Mouse (Mus musculus): ENCODE measurements around the gene Grap2. TPM values are rescaled to one million over a fixed set of nuclear protein-coding genes. Genes with fewer than 3 reads are reported as not detected.

Grap2 gene
- total and polyA plus RNA-seq, 3 experiments: 0.62 to 5.1 TPM; not detected in 1

GRCm38 (mm10) chr15:80590641-80591040 is 18.2 kb downstream of the Grap2 start:
- TF ChIP-seq EP300 (IDR thresholded peaks at IDR 0.05; ENCODE audit: low read depth in 1 of 2, low read length in 2 of 2) (no peak), MYC (IDR thresholded peaks at IDR 0.05; ENCODE audit: low read depth, low read length) (no peak), CHD2 (IDR thresholded peaks at IDR 0.05; ENCODE audit: low read length) (no peak)
- Histone ChIP-seq H3K36me3 (ENCODE audit: control insufficient read depth in 1 of 2, insufficient read depth in 2 of 2, low read length in 2 of 2) (no peaks in the 10 kb centered on the region), H3K4me3 (ENCODE audit: control insufficient read depth in 1 of 2, insufficient read depth in 1 of 2, low read depth in 2 of 2, low read length in 2 of 2) (no peak overlapping the region), H3K9me3 (replicated peaks; ENCODE audit: insufficient read depth, low read length) (no peaks in the 10 kb centered on the region), H3K9ac (ENCODE audit: control insufficient read depth, low read depth, low read length, poor library complexity, severe bottlenecking) (no peak overlapping the region), H3K27me3 (ENCODE audit: control insufficient read depth in 1 of 2, insufficient read depth in 2 of 2, low read length in 2 of 2) (peaks cover 12 to 13% of the 10 kb centered on the region in 2 experiments), H3K27ac (ENCODE audit: control insufficient read depth, low read depth, low read length) (no peak overlapping the region), H3K79me2 (ENCODE audit: control insufficient read depth, insufficient read depth, low read length, poor library complexity) (no peaks in the 10 kb centered on the region), H3K4me1 (ENCODE audit: control insufficient read depth in 1 of 2, insufficient read depth in 2 of 2, low read length in 2 of 2) (no peaks in the 10 kb centered on the region)
- no peak for DNase-seq (ENCODE audit: low read depth, low spot score)

DNA sequence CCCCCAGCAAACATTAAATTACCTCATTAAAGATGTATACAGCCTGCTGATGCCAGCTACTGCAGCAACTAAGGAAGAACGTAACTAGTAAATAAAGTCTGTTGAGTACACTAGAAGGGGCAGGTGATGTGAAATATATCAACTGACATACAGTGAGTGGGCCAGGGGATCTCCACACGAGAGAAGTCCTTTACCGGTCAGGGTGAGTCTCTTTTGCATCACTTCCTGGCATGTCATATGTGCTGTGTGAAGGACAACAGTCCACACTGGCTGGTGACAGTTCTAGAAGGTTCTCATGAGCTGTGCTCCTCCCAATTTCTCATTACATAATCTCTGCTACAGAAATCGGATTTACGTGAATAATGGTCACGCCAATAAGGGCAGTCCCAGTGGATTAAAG is 20.3 kb downstream of the Grap2 start:
- no peak for TF ChIP-seq ELF1 (IDR thresholded peaks at IDR 0.05; ENCODE audit: low read depth, low read length)
- no peak for TF ChIP-seq GABPA (IDR thresholded peaks at IDR 0.05; ENCODE audit: low read depth, low read length)
- no peak for TF ChIP-seq USF2 (IDR thresholded peaks at IDR 0.05; ENCODE audit: borderline replicate concordance in 1 of 2, insufficient read depth in 1 of 2, low read depth in 1 of 2, low read length in 2 of 2)
- TF ChIP-seq ZKSCAN1 (IDR thresholded peaks at IDR 0.05; ENCODE audit: low read depth, low read length): no peak
- no peak for TF ChIP-seq E2F4 (IDR thresholded peaks at IDR 0.05; ENCODE audit: borderline replicate concordance, low read depth, low read length)
- TF ChIP-seq SMC3 (IDR thresholded peaks at IDR 0.05; ENCODE audit: low read depth, low read length): no peak
- no peak for TF ChIP-seq MAFK (IDR thresholded peaks at IDR 0.05; ENCODE audit: borderline replicate concordance, low read depth, low read length)
- no peak for TF ChIP-seq POLR2AphosphoS5 (IDR thresholded peaks at IDR 0.05; ENCODE audit: borderline replicate concordance, low read depth, low read length)
- no peak for TF ChIP-seq RAD21 (IDR thresholded peaks at IDR 0.05; ENCODE audit: low read depth, low read length)
- Histone ChIP-seq H3K79me2 (ENCODE audit: control insufficient read depth, insufficient read depth, low read length, poor library complexity) (no peaks in the 10 kb centered on the region), H3K27me3 (ENCODE audit: control insufficient read depth in 1 of 2, insufficient read depth in 2 of 2, low read length in 2 of 2) (peaks cover 10 to 13% of the 10 kb centered on the region in 2 experiments), H3K4me3 (ENCODE audit: control insufficient read depth in 1 of 2, insufficient read depth in 1 of 2, low read depth in 2 of 2, low read length in 2 of 2) (no peak overlapping the region), H3K27ac (ENCODE audit: control insufficient read depth, low read depth, low read length) (no peak overlapping the region), H3K4me1 (ENCODE audit: control insufficient read depth in 1 of 2, insufficient read depth in 2 of 2, low read length in 2 of 2) (no peaks in the 10 kb centered on the region), H3K9ac (ENCODE audit: control insufficient read depth, low read depth, low read length, poor library complexity, severe bottlenecking) (no peak overlapping the region), H3K36me3 (ENCODE audit: control insufficient read depth in 1 of 2, insufficient read depth in 2 of 2, low read length in 2 of 2) (no peaks in the 10 kb centered on the region), H3K9me3 (replicated peaks; ENCODE audit: insufficient read depth, low read length) (no peaks in the 10 kb centered on the region)
- no peak for DNase-seq (ENCODE audit: low read depth, low spot score)

- TF ChIP-seq MYB (IDR thresholded peaks at IDR 0.05; ENCODE audit: low read depth, low read length) (no peak), EP300 (IDR thresholded peaks at IDR 0.05; ENCODE audit: low read depth in 1 of 2, low read length in 2 of 2) (no peak), GATA1 (IDR thresholded peaks at IDR 0.05; ENCODE audit: low read depth, low read length) (no peak), TAL1 (IDR thresholded peaks at IDR 0.05; ENCODE audit: low read length) (no peak), TCF12 (IDR thresholded peaks at IDR 0.05; ENCODE audit: low read depth, low read length) (no peak), CHD2 (IDR thresholded peaks at IDR 0.05; ENCODE audit: low read length) (no peak)
- no peaks in the 10 kb centered on the region for H3K36me3 ChIP-seq (ENCODE audit: control insufficient read depth in 1 of 2, insufficient read depth in 2 of 2, low read length in 2 of 2)
- H3K79me2 ChIP-seq (ENCODE audit: control insufficient read depth, insufficient read depth, low read length, poor library complexity): no peaks in the 10 kb centered on the region
- no peak overlapping the region for H3K27ac ChIP-seq (ENCODE audit: control insufficient read depth, low read depth, low read length)
- peaks cover 8 to 12% of the 10 kb centered on the region in 2 experiments; a peak in 3 of 4 replicates for H3K27me3 ChIP-seq (ENCODE audit: control insufficient read depth in 1 of 2, insufficient read depth in 2 of 2, low read length in 2 of 2)
- H3K9ac ChIP-seq (ENCODE audit: control insufficient read depth, low read depth, low read length, poor library complexity, severe bottlenecking): no peak overlapping the region
- H3K9me3 ChIP-seq (replicated peaks; ENCODE audit: insufficient read depth, low read length): no peaks in the 10 kb centered on the region
- no peak for DNase-seq (ENCODE audit: low read depth, low spot score)
- H3K4me3 ChIP-seq (ENCODE audit: control insufficient read depth in 1 of 2, insufficient read depth in 1 of 2, low read depth in 2 of 2, low read length in 2 of 2): no peak overlapping the region
- no peaks in the 10 kb centered on the region for H3K4me1 ChIP-seq (ENCODE audit: control insufficient read depth in 1 of 2, insufficient read depth in 2 of 2, low read length in 2 of 2)
These were observed 21.5 kb downstream of the Grap2 start for GRCm38 (mm10) chr15:80593877-80594276.

Data from MEL (cell line).